Mouse (Mus musculus): ENCODE measurements around the gene Osbp2. TPM values are rescaled to one million over a fixed set of nuclear protein-coding genes. Genes with fewer than 3 reads are reported as not detected.

Osbp2 gene
- total RNA-seq, 1 experiment, result 0.27 TPM

DNA sequence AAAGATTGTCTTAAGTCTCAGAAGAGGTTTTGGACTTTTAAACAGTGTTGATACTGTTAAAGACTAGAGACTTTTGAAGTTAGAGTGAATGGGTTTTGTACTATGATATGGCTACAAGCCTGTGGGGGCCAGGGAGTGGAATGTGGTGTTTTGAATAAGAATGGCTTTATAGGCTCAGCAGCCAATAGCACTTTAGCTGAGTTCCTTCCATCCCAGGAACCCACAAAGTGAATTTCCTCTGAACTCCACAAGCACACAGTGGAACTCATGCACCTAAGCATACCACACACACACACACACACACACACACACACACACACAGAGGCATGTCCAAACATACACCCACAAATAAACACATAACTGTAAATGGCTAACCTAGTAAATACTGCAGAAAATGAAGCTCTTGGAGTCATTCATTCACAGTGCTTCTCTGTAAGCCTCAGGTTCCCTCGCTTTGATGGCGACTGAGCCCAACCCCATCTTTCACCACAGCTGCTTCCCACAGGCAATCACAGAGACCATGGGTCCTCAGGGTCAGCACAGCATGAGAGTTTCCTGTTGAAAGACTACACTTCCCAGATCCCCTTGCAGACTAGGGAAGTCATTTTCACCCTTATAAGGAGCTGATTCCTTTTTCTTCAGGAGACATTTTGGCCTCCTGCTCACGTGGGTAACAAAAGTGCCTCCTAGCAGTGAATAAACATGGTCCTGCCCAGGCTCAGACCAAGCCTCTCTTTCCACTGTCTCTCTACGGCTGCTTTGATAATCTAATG, 45.5 kb downstream of the Osbp2 start:
- Histone ChIP-seq H3K4me1 (ENCODE audit: control insufficient read depth in 2 of 2, insufficient read depth in 2 of 2, low read length in 2 of 2, poor library complexity in 1 of 2) (peaks cover 0 to 8% of the 10 kb centered on the region in 2 experiments; a peak in 2 of 4 replicates), H3K4me3 (ENCODE audit: insufficient read depth in 1 of 2, low read depth in 1 of 2, low read length in 2 of 2, poor library complexity in 1 of 2, severe bottlenecking in 1 of 2) (no peak overlapping the region), H3K9ac (ENCODE audit: insufficient read depth, low read depth, low read length, poor library complexity, severe bottlenecking) (no peak overlapping the region; the same call in 1 of the 2 replicates), H3K27ac (ENCODE audit: insufficient read depth, low read depth, low read length, poor library complexity, severe bottlenecking) (peak overlapping the region; percentile 41; the same call in 1 of the 2 replicates), H3K9me3 (ENCODE audit: control insufficient read depth, insufficient read depth, low read depth, low read length) (no peaks in the 10 kb centered on the region), H3K36me3 (ENCODE audit: control insufficient read depth, insufficient read depth, low read length, poor library complexity, severe bottlenecking) (no peaks in the 10 kb centered on the region)
- DNase-seq (ENCODE audit: low read depth, low spot score), result peak; percentile 40
- in situ Hi-C loops (cut with MboI; ENCODE audit: low sequenced_read_pairs in 2 of 2, unreplicated experiment in 2 of 2), result no loop called here
- no peak for TF ChIP-seq ZC3H11A (IDR thresholded peaks at IDR 0.05; ENCODE audit: borderline replicate concordance, low read depth, low read length)
- TF ChIP-seq MAFK (IDR thresholded peaks at IDR 0.05; ENCODE audit: insufficient read depth, low read depth, low read length), result no peak
- TF ChIP-seq ZNF384 (IDR thresholded peaks at IDR 0.05; ENCODE audit: low read depth, low read length), result no peak
- peak; percentile 88 for TF ChIP-seq HCFC1 (IDR thresholded peaks at IDR 0.05; ENCODE audit: borderline replicate concordance, insufficient read depth, low read length)
- peak; percentile 9; the same call in 1 of the 2 replicates for TF ChIP-seq CHD2 (IDR thresholded peaks at IDR 0.05; ENCODE audit: low read depth, low read length)

GRCm38 (mm10) chr11:3815951-3816350, 47.8 kb downstream of the Osbp2 start:
- H3K36me3 ChIP-seq (ENCODE audit: control insufficient read depth, insufficient read depth, low read length, poor library complexity, severe bottlenecking), result no peaks in the 10 kb centered on the region
- peaks cover 0 to 8% of the 10 kb centered on the region in 2 experiments; a peak in 2 of 4 replicates for H3K4me1 ChIP-seq (ENCODE audit: control insufficient read depth in 2 of 2, insufficient read depth in 2 of 2, low read length in 2 of 2, poor library complexity in 1 of 2)
- TF ChIP-seq ZNF384 (IDR thresholded peaks at IDR 0.05; ENCODE audit: low read depth, low read length), result no peak
- TF ChIP-seq MAFK (IDR thresholded peaks at IDR 0.05; ENCODE audit: insufficient read depth, low read depth, low read length), result no peak
- TF ChIP-seq CHD2 (IDR thresholded peaks at IDR 0.05; ENCODE audit: low read depth, low read length), result no peak
- TF ChIP-seq ZC3H11A (IDR thresholded peaks at IDR 0.05; ENCODE audit: borderline replicate concordance, low read depth, low read length), result no peak
- no peak for TF ChIP-seq HCFC1 (IDR thresholded peaks at IDR 0.05; ENCODE audit: borderline replicate concordance, insufficient read depth, low read length)
- H3K9me3 ChIP-seq (ENCODE audit: control insufficient read depth, insufficient read depth, low read depth, low read length), result no peaks in the 10 kb centered on the region
- H3K9ac ChIP-seq (ENCODE audit: insufficient read depth, low read depth, low read length, poor library complexity, severe bottlenecking), result no peak overlapping the region
- no peak overlapping the region for H3K4me3 ChIP-seq (ENCODE audit: insufficient read depth in 1 of 2, low read depth in 1 of 2, low read length in 2 of 2, poor library complexity in 1 of 2, severe bottlenecking in 1 of 2)
- DNase-seq (ENCODE audit: low read depth, low spot score), result no peak
- in situ Hi-C loops (cut with MboI; ENCODE audit: low sequenced_read_pairs in 2 of 2, unreplicated experiment in 2 of 2), result no loop called here
- H3K27ac ChIP-seq (ENCODE audit: insufficient read depth, low read depth, low read length, poor library complexity, severe bottlenecking), result no peak overlapping the region

GRCm38 (mm10) chr11:3813340-3813739, 50.4 kb downstream of the Osbp2 start:
- Histone ChIP-seq H3K27ac (ENCODE audit: insufficient read depth, low read depth, low read length, poor library complexity, severe bottlenecking) (no peak overlapping the region), H3K9me3 (ENCODE audit: control insufficient read depth, insufficient read depth, low read depth, low read length) (no peaks in the 10 kb centered on the region), H3K9ac (ENCODE audit: insufficient read depth, low read depth, low read length, poor library complexity, severe bottlenecking) (no peak overlapping the region), H3K36me3 (ENCODE audit: control insufficient read depth, insufficient read depth, low read length, poor library complexity, severe bottlenecking) (no peaks in the 10 kb centered on the region), H3K4me1 (ENCODE audit: control insufficient read depth in 2 of 2, insufficient read depth in 2 of 2, low read length in 2 of 2, poor library complexity in 1 of 2) (peaks cover 0 to 4% of the 10 kb centered on the region in 2 experiments; a peak in 2 of 4 replicates), H3K4me3 (ENCODE audit: insufficient read depth in 1 of 2, low read depth in 1 of 2, low read length in 2 of 2, poor library complexity in 1 of 2, severe bottlenecking in 1 of 2) (no peak overlapping the region)
- in situ Hi-C loops (cut with MboI; ENCODE audit: low sequenced_read_pairs in 2 of 2, unreplicated experiment in 2 of 2), result no loop called here
- no peak for TF ChIP-seq HCFC1 (IDR thresholded peaks at IDR 0.05; ENCODE audit: borderline replicate concordance, insufficient read depth, low read length)
- no peak for TF ChIP-seq CHD2 (IDR thresholded peaks at IDR 0.05; ENCODE audit: low read depth, low read length)
- TF ChIP-seq ZC3H11A (IDR thresholded peaks at IDR 0.05; ENCODE audit: borderline replicate concordance, low read depth, low read length), result no peak
- no peak for TF ChIP-seq MAFK (IDR thresholded peaks at IDR 0.05; ENCODE audit: insufficient read depth, low read depth, low read length)
- TF ChIP-seq ZNF384 (IDR thresholded peaks at IDR 0.05; ENCODE audit: low read depth, low read length), result no peak
- DNase-seq (ENCODE audit: low read depth, low spot score), result no peak

DNA sequence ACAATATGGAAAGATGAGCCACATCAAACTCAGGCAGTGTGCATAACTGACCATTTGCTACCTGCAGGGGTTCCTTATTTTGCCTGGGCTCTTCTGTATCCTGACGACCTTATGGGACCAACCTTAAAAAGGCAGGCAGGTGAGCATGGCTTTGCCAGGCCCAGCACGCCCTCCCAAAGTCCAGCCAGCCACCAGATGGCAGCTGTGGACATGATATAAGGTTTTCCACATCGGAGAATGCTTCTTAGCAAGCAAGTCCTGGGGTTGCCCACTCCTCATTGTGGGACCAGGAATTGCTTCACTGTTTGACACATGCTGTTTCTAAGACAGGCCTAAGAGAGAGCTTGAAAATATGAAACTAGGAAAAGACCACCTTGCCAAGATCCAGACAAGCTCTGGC, 55.5 kb downstream of the Osbp2 start:
- Histone ChIP-seq H3K9me3 (ENCODE audit: control insufficient read depth, insufficient read depth, low read depth, low read length) (no peaks in the 10 kb centered on the region), H3K36me3 (ENCODE audit: control insufficient read depth, insufficient read depth, low read length, poor library complexity, severe bottlenecking) (no peaks in the 10 kb centered on the region), H3K27ac (ENCODE audit: insufficient read depth, low read depth, low read length, poor library complexity, severe bottlenecking) (no peak overlapping the region), H3K4me1 (ENCODE audit: control insufficient read depth in 2 of 2, insufficient read depth in 2 of 2, low read length in 2 of 2, poor library complexity in 1 of 2) (no peaks in the 10 kb centered on the region), H3K9ac (ENCODE audit: insufficient read depth, low read depth, low read length, poor library complexity, severe bottlenecking) (no peak overlapping the region), H3K4me3 (ENCODE audit: insufficient read depth in 1 of 2, low read depth in 1 of 2, low read length in 2 of 2, poor library complexity in 1 of 2, severe bottlenecking in 1 of 2) (no peak overlapping the region)
- in situ Hi-C loops (cut with MboI; ENCODE audit: low sequenced_read_pairs in 2 of 2, unreplicated experiment in 2 of 2), result no loop called here
- TF ChIP-seq ZNF384 (IDR thresholded peaks at IDR 0.05; ENCODE audit: low read depth, low read length) (no peak), MAFK (IDR thresholded peaks at IDR 0.05; ENCODE audit: insufficient read depth, low read depth, low read length) (no peak), ZC3H11A (IDR thresholded peaks at IDR 0.05; ENCODE audit: borderline replicate concordance, low read depth, low read length) (0 out of 2 replicates have a peak, but pooled peaks have one; percentile 7), CHD2 (IDR thresholded peaks at IDR 0.05; ENCODE audit: low read depth, low read length) (no peak), HCFC1 (IDR thresholded peaks at IDR 0.05; ENCODE audit: borderline replicate concordance, insufficient read depth, low read length) (no peak)
- DNase-seq (ENCODE audit: low read depth, low spot score), result no peak

Data from ES-E14 (cell line).